Mouse (Mus musculus) MN1 (cell line): ENCODE data around the gene Scnm1.

Source experiments
- DNase-seq: peaks from one replicate; pipeline ENCODE4 v3.0.0-alpha.2; 2016; ENCODE audit warnings: low spot score

Gene Scnm1

GRCm38 (mm10) chr3:95133680-95134101, at the start of gene Scnm1, which contains the start of gene Lysmd1:
TSS of gene Scnm1 (minus strand) at chr3:95134011.
TSS of gene Lysmd1 (plus strand) at chr3:95134088.
- peak; percentile 95 for DNase-seq

- no peak for DNase-seq
Observed at GRCm38 (mm10) chr3:95181841-95182240, 48.0 kb upstream of the Scnm1 start.

DNA sequence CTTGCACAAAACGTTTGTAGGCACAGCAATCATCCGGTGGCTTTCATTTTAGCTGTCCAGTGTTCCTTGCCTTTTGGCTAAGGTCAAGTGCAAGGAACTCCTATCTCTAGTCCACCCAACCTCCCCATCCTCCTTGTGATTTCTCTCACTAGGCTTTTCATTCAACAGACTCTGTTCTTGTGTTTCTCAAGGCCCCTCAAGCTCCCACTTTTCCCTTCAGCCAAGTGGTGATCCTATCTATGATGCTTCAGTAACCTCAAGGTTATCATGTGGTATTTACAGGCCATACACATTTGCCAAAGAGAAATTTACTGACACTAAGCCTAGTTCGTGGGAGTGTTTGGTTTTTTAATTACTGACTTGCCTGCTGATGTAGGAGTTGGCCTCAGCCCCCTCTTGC, 46.1 kb upstream of the Scnm1 start:
- DNase-seq = no peak

DNA sequence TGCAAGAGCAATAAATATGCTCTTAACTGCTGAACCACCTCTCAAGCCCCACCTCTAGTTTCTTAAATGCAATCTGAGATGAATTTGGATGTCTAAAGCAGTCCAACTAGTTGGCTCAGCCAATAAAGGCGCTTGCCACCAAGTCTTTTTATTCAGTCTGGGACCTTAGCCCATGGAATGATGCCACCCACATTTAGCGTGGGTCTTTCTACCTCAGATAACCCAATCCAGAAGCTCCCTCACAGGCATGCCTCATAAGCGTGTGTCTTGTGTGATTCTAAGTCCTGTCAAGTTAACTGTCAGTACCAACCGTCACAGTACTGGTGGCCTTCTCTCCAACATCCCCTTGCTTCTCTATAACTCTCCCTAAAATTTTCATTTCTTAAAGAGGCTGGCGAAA, 45.1 kb upstream of the Scnm1 start:
- DNase-seq = no peak

GRCm38 (mm10) chr3:95177583-95177982, 43.8 kb upstream of the Scnm1 start:
- DNase-seq = no peak

DNA sequence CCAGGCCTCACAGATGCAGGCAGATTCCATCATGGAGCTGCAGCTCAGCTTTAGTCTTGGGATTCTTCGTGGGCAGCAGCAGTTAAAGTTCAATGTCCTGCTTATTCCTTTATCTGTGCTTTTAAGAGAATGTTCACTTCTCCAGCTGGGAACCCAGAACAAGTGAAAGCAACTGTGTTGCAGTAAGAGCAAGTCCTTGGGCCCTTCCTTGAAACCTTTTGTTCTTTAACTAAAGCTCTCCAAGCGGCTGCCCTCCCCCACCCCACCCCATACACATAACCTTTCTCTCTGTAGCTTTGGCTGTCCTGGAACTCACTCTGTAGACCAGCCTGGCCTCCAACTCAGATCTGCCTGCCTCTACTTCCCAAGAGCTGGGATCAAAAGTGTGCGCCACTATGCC, 42.7 kb upstream of the Scnm1 start:
- no peak for DNase-seq

DNA sequence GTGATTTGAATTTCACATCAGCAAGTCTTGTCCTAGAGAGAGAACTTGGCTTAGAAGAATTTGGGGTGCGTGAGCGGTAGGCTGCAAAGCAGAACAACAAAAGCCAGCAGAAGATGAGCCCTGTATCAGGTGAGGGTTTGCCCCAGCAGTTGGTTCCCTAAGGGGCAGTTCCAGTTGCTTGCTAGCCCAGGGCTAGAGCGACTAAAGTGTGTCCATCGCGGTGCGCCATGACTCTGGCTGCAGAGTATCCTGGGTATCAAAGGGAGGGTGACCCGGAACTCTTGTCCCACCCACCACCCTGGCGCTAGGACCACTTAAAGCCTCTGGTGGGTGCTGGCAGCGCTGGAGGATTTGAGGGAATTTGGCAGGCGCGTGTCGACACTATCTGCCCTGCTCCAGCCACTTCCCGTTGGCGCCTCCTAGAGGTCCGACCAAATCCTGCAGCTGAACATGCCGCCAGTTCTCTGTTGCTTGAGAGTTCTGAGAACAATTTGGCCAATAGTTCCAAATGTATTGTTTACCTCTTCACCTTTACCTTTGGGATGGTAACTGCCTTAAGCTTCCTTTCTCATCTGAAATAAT, 40.3 kb upstream of the Scnm1 start:
- DNase-seq = no peak

DNA sequence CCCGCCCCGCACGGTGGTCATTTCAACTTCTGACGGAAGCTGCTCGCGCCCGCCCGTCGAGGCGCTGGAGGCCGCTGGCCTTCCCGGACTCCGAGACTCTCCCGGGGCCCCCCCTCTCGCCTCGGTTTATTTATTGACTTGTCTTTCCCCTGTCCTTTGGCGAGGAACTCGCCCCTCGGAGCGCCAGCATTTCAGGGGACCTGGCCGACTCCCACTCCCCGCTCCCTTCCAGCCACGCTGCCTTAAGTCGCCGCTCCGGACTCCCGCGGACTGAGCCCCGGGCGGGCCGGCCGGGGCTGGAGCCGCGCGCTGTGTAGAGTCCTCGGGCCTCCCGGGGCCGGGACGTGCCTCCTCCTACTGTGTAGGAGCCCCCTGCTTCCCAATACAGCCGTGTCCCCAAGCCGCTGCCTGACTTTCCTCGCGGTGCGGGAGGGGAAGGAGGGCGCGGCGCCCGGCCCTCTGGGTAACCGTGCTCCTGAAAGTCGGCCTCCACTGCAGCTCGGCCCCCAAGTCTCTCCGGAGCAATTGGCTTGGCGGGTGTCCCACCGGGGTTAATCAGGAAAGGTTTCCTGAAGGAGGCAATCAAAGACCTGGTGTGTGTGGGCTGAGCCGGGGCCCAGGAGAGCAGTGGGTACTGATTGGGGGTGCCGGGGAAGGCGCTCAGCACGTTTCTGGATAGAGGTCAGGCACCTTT, 39.6 kb upstream of the Scnm1 start:
- DNase-seq = no peak

DNA sequence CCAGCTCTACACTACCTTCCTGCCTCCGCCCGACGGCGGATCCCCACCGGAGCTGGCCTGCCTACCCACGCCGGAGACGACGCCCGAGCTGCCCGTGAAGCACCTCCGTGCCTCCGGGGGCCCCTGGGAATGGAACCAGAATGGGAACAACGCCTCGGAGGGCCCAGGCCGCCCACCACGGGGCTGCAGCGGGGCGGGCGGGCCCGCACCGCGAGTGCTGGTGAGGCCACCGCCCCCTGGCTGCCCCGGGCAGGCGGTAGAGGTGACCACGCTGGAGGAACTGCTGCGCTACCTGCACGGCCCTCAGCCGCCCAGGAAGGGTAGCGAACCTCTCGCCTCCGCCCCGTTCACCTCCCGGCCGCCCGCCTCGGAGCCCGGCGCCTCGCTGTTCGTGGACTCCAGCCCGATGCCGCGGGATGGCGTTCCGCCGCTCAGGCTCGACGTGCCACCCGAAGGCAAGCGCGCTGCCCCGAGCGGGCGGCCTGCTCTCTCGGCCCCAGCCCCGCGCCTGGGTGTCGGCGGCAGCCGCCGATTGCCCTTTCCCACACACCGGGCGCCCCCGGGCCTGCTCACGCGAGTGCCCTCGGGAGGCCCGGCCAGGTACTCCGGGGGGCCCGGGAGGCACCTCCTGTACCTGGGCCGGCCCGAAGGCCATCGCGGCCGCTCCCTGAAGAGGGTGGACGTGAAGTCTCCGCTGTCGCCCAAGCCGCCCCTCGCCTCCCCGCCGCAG, 38.9 kb upstream of the Scnm1 start:
- DNase-seq = no peak

DNA sequence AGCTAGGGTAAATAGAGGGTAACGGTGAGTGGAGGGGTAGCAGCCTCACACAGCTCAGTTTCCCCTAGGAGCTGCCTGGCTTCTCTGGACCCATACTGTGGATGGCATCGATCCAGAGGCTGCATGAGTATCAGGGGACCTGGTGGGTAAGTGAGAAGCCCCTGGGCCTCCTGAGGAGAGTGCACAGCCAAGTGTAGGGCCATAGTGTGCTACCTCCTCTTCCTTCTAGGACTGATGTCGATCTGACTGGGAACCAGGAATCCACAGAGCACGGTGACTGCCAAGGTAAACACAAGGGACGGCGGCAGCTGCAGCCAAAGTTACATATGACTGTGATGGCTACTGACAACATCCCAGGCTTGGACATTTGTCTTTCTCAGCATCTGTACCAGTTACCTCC, 37.3 kb upstream of the Scnm1 start:
- DNase-seq = no peak

GRCm38 (mm10) chr3:95169996-95170395, 36.2 kb upstream of the Scnm1 start:
- no peak for DNase-seq

DNA sequence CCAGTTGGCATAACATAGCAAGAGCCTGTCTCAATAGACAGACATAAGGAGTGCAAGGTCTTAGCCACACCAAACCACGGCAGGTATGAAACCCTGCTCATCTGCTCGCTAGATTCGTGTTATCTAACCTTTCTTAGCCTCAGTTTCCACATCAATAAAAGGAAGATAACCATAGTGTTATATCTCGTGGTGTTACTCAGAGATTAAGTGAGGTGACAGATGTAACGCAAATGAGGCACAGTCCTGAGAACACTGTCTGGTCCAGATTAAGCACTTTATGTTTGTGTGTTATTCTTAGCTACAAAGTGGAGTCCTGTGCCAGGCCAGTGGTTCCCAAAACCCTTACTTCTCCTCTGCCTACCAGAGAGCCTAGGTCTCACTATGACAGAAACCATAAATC, 31.0 kb upstream of the Scnm1 start:
- no peak for DNase-seq

GRCm38 (mm10) chr3:95164256-95164550, 30.4 kb upstream of the Scnm1 start:
- no peak for DNase-seq

GRCm38 (mm10) chr3:95163419-95164255, 29.8 kb upstream of the Scnm1 start:
- DNase-seq = no peak

GRCm38 (mm10) chr3:95162345-95162628, 28.5 kb upstream of the Scnm1 start:
- DNase-seq = no peak

DNA sequence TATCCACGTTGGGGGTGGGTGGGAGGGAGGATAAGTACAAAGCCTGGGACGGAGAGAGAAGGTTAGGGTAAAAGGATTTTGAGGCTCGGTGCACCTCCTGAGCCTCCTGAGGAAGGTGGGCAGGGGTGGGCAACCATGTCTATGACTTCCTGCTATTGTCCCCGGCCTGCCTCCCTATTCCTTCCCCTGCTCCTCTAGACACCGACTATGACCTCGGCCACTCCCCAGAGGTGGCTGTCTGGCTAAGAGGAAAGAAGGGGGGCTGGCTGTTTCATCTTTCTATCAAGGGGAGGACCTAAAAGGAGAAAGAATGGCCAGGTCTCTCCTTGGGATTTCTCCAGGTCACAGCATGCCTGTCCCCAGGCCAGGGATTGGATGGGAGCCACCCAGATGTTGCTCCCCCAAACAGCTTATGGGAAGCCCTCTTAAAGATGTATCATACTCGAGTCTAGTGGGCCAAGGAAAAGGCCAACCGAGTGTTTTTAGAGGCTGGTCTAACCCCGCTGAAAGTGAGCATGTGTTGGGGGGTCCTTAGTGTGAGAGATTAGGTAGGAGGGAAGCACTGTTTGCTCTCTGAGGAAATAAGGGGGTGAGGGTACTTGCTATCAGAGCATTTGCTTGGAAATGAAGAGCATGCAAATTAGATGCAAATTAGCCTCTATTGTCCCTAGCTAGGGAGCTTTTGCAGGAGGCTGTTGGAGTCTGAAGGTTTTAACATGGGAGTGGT, 28.0 kb upstream of the Scnm1 start:
- no peak for DNase-seq

DNA sequence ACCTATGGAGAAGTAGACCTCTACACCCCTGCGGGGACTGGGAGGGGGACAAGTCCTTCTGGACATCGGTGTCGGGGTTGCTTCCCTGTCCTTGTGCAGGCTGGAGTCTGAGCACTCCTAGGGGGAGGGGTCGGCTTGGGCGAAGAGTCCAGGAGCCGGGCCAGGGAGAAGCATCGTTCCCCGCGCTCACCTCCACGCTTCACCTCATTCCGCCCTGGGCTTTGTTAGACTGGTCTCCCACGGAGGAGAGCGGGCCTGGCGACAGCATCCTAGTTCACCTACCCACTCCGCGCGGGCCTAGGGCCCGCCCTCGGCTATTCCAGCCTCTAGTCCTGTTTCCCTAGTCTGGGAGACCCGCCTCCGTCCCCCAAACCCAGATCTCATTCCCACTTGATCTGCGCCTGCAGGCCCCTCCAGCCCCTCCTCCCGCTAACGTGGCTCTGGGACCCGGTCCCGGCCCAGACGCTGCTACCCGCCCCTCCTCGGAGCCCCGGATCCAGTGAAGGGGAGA, 27.3 kb upstream of the Scnm1 start:
- peak; percentile 33 for DNase-seq

GRCm38 (mm10) chr3:95159987-95160963, 26.5 kb upstream of the Scnm1 start, which contains the start of gene Sema6c:
TSS of gene Sema6c (plus strand) at chr3:95160457.
- peak; percentile 92 for DNase-seq

DNA sequence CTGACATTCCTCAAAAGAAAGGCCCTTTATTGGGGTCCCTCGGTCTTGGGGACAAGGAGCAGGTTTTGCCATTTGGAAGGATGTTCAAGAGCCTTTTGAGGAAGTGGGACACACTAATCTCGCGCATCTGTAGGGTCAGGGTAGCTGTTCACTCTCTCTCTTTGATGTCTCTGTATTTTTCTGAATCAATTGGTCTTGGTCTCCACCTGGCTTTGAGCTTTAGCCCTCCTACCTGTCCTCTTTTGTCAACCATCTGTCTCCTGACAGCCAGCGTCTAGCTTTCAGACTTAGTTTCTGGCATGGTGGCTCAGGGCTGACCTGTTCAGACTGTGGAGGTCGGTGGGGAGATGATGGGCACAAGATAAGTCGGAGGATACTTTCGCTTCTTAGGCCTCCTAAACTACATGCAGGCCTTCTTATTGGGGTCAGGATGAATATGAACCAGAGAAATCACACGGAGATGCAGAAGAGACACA, 25.7 kb upstream of the Scnm1 start:
- DNase-seq = peak; percentile 38

DNA sequence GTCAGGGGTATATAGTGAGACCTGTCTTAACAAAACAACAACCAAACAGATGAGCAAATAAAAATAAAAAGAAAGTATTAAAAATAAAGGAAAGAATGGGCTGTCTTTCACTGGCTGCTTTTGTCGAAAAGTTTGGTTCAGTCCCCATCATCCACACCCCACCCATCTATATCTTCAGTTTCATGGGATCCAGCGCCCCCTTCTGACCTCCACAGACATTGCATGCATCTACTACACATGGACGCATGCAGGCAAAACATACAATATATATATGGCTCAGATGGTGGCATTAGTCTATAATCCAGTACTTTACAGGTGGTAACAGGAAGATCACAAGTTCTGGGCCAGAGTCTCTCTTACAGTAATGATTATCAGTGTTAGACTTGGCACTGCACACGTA, 20.1 kb upstream of the Scnm1 start:
- no peak for DNase-seq
